26 mouse cellular contexts compared by ENCODE assay signal in genomic region chr3:156353430-156353829, GRCm38 (mm10).
"Had no signal": no experiment of that assay in that cellular context is flagged by ENCODE, and none has a peak within 500 bp of the region (broad histone marks: within the 10 kb centered on the region; RNA-seq: fewer than 3 reads in every experiment).

No protein-coding gene starts in this region.

- H3K4me2 ChIP-seq: heart, embryonic 12.5 days; hindbrain, embryonic 12.5 days; hindbrain, embryonic 14.5 days; intestine, embryonic 15.5 days; kidney, embryonic 15.5 days; limb, embryonic 13.5 days; limb, embryonic 15.5 days; liver, embryonic 12.5 days had no signal

- ATAC-seq: hindbrain, embryonic 16.5 days; inflammation-experienced regulatory T-cells, adult 6 months; intestine, embryonic 15.5 days; intestine, postnatal 0 days; liver, embryonic 12.5 days had no signal

- H3K27ac ChIP-seq: gastrocnemius, adult 2 months; heart, embryonic 10.5 days; hindbrain, embryonic 12.5 days; hindbrain, embryonic 14.5 days; intestine, embryonic 15.5 days; kidney, embryonic 15.5 days; kidney, postnatal 0 days; layer of hippocampus, adult 2 months; limb, embryonic 13.5 days; limb, embryonic 15.5 days; liver, embryonic 12.5 days had no signal

- H3K36me3 ChIP-seq: heart, embryonic 10.5 days; heart, embryonic 12.5 days; hindbrain, embryonic 12.5 days; intestine, embryonic 15.5 days; kidney, embryonic 15.5 days; limb, embryonic 13.5 days; limb, embryonic 15.5 days; liver, embryonic 12.5 days had no signal

- H3K4me3 ChIP-seq: gastrocnemius, adult 2 months; heart, embryonic 10.5 days; heart, embryonic 12.5 days; hindbrain, embryonic 12.5 days; intestine, embryonic 15.5 days; kidney, embryonic 15.5 days; layer of hippocampus, adult 2 months; limb, embryonic 13.5 days; limb, embryonic 15.5 days; liver, embryonic 12.5 days had no signal

- H3K4me1 ChIP-seq: heart, embryonic 10.5 days; heart, embryonic 12.5 days; hindbrain, embryonic 12.5 days; intestine, embryonic 15.5 days; kidney, embryonic 15.5 days; limb, embryonic 13.5 days; limb, embryonic 15.5 days; liver, embryonic 12.5 days had no signal

- H3K9me3 ChIP-seq: heart, embryonic 10.5 days; heart, embryonic 12.5 days; hindbrain, embryonic 12.5 days; intestine, embryonic 15.5 days; kidney, embryonic 15.5 days; limb, embryonic 13.5 days; limb, embryonic 15.5 days; liver, embryonic 12.5 days had no signal

- DNase-seq: gastrocnemius, adult 2 months; gastrocnemius, postnatal 10 days; gastrocnemius, postnatal 25 days; heart, adult 18-20 months; heart, postnatal 10 days; heart, postnatal 4 days; kidney, adult 2 months; kidney, adult 9 months; kidney, postnatal 25 days; kidney, postnatal 4 days; layer of hippocampus, postnatal 36 days; left cerebral cortex, postnatal 4 days had no signal

- H3K9ac ChIP-seq: heart, embryonic 12.5 days; hindbrain, embryonic 12.5 days; hindbrain, embryonic 14.5 days; intestine, embryonic 15.5 days; kidney, embryonic 15.5 days; limb, embryonic 13.5 days; limb, embryonic 15.5 days; liver, embryonic 12.5 days had no signal

- H3K27me3 ChIP-seq: heart, embryonic 12.5 days; hindbrain, embryonic 12.5 days; intestine, embryonic 15.5 days; kidney, embryonic 15.5 days; limb, embryonic 13.5 days; limb, embryonic 15.5 days; liver, embryonic 12.5 days had no signal
